Mouse (Mus musculus) megakaryocyte-erythroid progenitor cell, adult 5-6 weeks (primary cell): ENCODE results near the gene Fam168a. TPM values are rescaled to one million over a fixed set of nuclear protein-coding genes. Genes with fewer than 3 reads are reported as not detected.

Experiments
- ATAC-seq: replicated peaks from 2 replicates; pipeline ENCODE4 v1.8.0; 2016; ENCODE audit warnings: mild to moderate bottlenecking, inconsistent platforms; ENCODE audit not compliant: severe bottlenecking, poor library complexity, low FRiP score, low TSS enrichment
- total RNA-seq, 2 experiments: library from RNA; stranded (forward) in 1 of 2; stranded (reverse) in 1 of 2; fragments of 200-1000, 215-1000 nt in 1 of 2; fragments of >200 nt in 1 of 2; fragmentation: Nextera tagmentation in 1 of 2; gene quantifications; 2 replicates each; pipeline ENCODE4 v1.2.3; 2014 to 2017

Fam168a gene
- total RNA-seq, 2 experiments from 2014 or later: 7.7 to 35.9 TPM

- no peak for ATAC-seq
These were observed 128.7 kb downstream of the Fam168a start for GRCm38 (mm10) chr7:100835168-100835567.

GRCm38 (mm10) chr7:100835711-100836110 is 129.3 kb downstream of the Fam168a start:
- no peak for ATAC-seq

- no peak for ATAC-seq
These were observed 130.2 kb downstream of the Fam168a start for GRCm38 (mm10) chr7:100836657-100837056.

- ATAC-seq: no peak
These were observed 131.3 kb downstream of the Fam168a start for GRCm38 (mm10) chr7:100837701-100838100.

DNA sequence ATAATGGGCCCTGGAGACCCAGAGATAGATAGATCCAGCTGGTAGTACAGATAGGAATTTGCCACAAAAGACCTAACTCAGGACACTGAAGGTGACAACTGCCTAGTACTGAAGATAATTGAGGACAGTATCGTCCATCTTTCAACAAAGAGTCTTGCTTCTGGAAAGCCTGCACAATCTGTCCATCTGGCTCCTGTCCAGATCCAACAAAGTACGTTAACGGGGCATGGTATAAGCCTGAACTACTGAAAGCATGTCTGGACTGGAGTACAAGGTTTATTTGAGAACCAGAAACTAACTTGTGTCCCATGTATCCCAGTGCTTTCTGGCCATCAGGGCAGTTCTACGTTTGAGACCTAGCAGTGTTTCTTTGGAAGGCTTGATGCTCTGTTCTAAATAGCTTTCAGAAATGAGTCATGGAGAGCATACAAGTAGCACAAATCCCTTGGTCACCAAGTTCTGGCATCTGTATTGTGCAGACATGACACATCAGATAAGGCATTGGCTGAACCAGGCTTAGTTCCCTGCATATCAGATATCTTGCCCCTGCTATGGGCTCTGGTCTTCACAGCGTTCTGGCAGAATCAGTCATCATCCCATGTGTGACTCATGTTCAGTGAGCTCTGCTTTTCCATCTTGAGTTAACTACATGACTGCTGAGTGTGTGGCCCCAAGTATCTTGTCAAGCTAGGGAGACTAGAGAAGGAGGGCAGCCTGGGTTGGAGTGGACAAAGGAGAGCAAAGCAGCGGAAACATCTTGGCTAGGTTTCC is 133.4 kb downstream of the Fam168a start:
- peak; percentile 15; the same call in 1 of the 2 replicates for ATAC-seq

GRCm38 (mm10) chr7:100840906-100841305 is 134.5 kb downstream of the Fam168a start:
- ATAC-seq: no peak

GRCm38 (mm10) chr7:100841608-100842007 is 135.2 kb downstream of the Fam168a start:
- ATAC-seq: no peak

GRCm38 (mm10) chr7:100842175-100842574 is 135.7 kb downstream of the Fam168a start:
- no peak for ATAC-seq

GRCm38 (mm10) chr7:100843866-100844265 is 137.4 kb downstream of the Fam168a start:
- peak; percentile 49 for ATAC-seq

GRCm38 (mm10) chr7:100844385-100845025 is 138.1 kb downstream of the Fam168a start:
- peak; percentile 84 for ATAC-seq

- ATAC-seq: no peak
These were observed 138.6 kb downstream of the Fam168a start for GRCm38 (mm10) chr7:100845026-100845400.

DNA sequence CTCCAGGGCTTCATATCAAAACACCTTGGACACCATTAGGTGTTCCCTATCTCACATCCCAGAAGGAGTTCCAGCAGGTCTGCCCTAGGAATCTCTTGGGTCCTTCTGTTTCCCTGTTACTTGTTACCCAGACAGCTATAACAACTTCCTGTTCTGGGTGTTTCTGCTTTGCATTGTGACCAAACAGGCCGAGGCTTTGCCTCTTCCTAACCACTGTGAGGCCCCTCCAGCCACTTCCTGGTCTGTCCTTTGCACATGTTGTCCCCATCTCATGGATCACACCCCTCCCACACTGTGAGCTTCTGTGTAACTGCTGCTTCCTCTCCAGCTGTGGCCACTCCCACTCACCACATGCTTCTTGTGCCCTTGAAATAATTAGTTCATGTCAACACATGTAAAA is 139.0 kb downstream of the Fam168a start:
- ATAC-seq: peak; percentile 9; the same call in 1 of the 2 replicates

GRCm38 (mm10) chr7:100846033-100846432 is 139.6 kb downstream of the Fam168a start:
- peak; percentile 27; the same call in 1 of the 2 replicates for ATAC-seq

GRCm38 (mm10) chr7:100847131-100847530 is 140.7 kb downstream of the Fam168a start:
- ATAC-seq: no peak

- no peak for ATAC-seq
These were observed 142.3 kb downstream of the Fam168a start for GRCm38 (mm10) chr7:100848744-100849143.

GRCm38 (mm10) chr7:100849508-100849907 is 143.1 kb downstream of the Fam168a start:
- ATAC-seq: no peak

- ATAC-seq: no peak
These were observed 145.3 kb downstream of the Fam168a start for GRCm38 (mm10) chr7:100851481-100852356.

GRCm38 (mm10) chr7:100853396-100853795 is 147.0 kb downstream of the Fam168a start:
- no peak for ATAC-seq

- ATAC-seq: no peak
These were observed 147.8 kb downstream of the Fam168a start for GRCm38 (mm10) chr7:100854137-100854814.
